Mouse (Mus musculus): ENCODE measurements around the gene Ttc7b.

GRCm38 (mm10) chr12:100313785-100314375, 206.7 kb downstream of the Ttc7b start:
- no peak for TF ChIP-seq POLR2A (IDR thresholded peaks at IDR 0.05; ENCODE audit: low read depth, low read length)
- TF ChIP-seq CTCF (IDR thresholded peaks at IDR 0.05; ENCODE audit: extremely low read depth, insufficient read depth, insufficient read length, insufficient replicate concordance), result no peak

Measured in spleen, adult 2 months (tissue).